Mouse (Mus musculus): Measurements from ENCODE around the gene 4933428G20Rik. TPM values are rescaled to one million over a fixed set of nuclear protein-coding genes. Genes with fewer than 3 reads are reported as not detected.

4933428G20Rik gene
- polyA plus RNA-seq, 1 experiment from 2014 or later, result 1.6 TPM

DNA sequence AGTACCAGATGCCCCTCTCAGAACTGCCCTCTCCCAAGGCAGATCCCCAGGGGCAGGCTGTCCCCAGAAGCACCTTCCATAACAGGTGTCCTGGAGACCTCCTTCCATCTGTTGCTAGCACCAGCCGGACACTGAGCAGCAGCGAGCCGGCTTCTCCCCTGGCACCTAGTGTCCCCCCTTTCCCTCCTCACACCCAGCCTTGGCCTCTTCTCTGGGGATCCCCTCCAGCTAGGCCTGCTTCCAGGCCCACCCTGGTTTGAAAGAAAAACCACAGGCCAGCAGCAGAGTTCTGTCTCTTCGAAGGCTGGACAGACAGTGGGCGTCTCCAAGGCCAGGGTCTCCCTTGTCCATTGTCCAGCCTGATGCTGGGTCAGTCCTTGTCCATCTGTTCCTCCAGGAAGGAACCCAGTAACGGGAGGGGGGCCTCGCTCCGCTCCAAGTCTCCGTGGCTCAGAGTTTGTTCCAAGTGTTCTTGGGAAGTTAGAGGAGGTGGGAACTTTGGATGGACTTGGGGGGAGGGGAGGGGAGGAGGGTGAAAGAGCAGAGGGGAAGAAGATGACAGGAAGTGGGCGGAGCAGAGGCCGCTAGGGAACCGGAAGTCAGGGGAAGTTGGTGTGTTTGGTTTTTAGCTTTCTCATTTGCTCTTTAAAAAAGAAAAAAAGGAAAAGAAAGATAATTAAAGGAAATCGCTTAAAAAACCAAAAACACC, 11.7 kb upstream of the 4933428G20Rik start:
- H3K36me3 ChIP-seq (replicated peaks), result peaks cover 19% of the 10 kb centered on the region; the same call in 1 of the 2 replicates
- H3K27ac ChIP-seq, result no peak overlapping the region
- no peaks in the 10 kb centered on the region for H3K27me3 ChIP-seq (replicated peaks)
- no peak for ATAC-seq (replicated peaks)
- WGBS, result 42% methylated on average over 13 of the region's 13 CpGs
- peaks cover 11% of the 10 kb centered on the region; the same call in 1 of the 2 replicates for H3K4me1 ChIP-seq
- H3K9me3 ChIP-seq, result no peaks in the 10 kb centered on the region
- no peak overlapping the region for H3K4me2 ChIP-seq
- H3K9ac ChIP-seq, result no peak overlapping the region
- H3K4me3 ChIP-seq, result no peak overlapping the region

DNA sequence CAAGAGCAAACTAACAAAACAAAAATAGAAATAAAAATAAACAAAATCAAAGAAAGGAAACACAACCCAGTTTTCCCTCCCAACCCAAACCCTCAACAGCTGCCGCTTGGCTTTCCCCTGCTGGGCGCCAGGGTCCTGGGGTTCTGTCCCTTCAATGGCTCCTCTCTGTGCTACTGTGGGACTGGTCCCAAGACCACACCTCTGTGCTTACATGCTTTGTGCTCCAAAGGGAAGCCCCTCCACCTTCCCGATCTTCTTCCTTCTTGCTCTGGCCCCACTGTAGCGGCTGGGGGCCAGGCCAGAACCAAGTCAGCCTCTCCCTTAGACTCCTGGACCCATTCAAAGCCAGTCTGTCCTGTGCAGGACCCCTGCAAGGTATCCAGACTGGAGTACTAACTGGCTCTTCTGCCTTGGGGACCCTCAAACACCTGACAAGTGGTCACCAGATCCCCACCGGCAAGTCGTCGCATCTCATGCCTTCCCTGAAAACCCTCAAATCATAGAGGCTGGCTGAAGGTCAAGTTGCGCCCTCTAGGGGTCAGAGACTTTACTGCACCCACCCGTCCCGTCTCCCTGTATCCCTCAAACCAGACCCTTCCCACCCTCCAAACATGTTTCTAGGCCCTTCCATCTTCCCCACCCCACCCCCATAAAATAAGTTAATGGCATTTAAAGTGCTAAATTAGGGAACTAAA, 11.0 kb upstream of the 4933428G20Rik start:
- Histone ChIP-seq H3K4me1 (peaks cover 11% of the 10 kb centered on the region; the same call in 1 of the 2 replicates), H3K27ac (no peak overlapping the region), H3K4me3 (no peak overlapping the region), H3K27me3 (replicated peaks) (no peaks in the 10 kb centered on the region), H3K4me2 (no peak overlapping the region), H3K9me3 (no peaks in the 10 kb centered on the region), H3K36me3 (replicated peaks) (peaks cover 17% of the 10 kb centered on the region; the same call in 1 of the 2 replicates), H3K9ac (no peak overlapping the region)
- WGBS, result 27% methylated on average over 10 of the region's 10 CpGs
- ATAC-seq (replicated peaks), result no peak

DNA sequence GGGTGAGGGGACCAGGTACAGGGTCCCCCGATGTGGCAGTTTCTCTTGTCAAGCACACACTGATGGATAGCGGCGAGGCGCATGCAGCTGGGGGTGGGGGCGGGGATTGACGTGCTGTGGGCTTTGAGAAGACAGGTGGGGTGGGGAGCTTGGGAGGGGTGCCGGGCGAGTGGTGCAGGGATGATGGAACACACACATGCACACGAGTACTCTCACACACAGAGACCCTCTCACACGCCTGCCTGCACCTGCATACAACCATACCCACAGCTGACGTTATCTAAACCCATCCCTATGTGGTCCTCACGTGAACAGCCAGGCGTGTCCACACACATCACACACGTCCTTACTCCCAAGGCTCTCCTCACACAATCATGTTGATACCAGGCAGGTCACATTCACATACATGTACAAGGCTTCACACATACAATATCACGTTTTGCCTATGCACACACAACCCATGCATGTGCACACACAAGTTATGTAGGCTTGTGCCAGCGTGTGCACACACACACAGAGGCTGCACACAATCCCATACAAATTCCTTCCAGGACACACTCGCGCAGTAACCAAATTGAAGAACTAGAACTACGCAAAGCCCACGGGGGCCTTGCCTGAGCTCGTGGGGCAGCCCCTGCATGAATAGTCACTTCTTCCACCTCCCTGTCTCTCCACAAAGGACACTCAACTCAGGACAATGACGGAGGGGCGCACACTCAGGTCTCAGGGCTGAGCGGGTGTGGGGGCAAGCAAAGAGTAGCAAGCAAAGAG, 9.8 kb upstream of the 4933428G20Rik start:
- Histone ChIP-seq H3K27ac (0 out of 2 replicates have a peak overlapping the region, but pooled peaks have one; percentile 1), H3K36me3 (replicated peaks) (peaks cover 5% of the 10 kb centered on the region; the same call in 1 of the 2 replicates), H3K4me1 (peaks cover 11% of the 10 kb centered on the region; the same call in 1 of the 2 replicates), H3K4me3 (no peak overlapping the region), H3K27me3 (replicated peaks) (no peaks in the 10 kb centered on the region), H3K9me3 (no peaks in the 10 kb centered on the region), H3K4me2 (no peak overlapping the region), H3K9ac (no peak overlapping the region)
- ATAC-seq (replicated peaks), result peak; percentile 43
- WGBS, result 58% methylated on average over 24 of the region's 24 CpGs

DNA sequence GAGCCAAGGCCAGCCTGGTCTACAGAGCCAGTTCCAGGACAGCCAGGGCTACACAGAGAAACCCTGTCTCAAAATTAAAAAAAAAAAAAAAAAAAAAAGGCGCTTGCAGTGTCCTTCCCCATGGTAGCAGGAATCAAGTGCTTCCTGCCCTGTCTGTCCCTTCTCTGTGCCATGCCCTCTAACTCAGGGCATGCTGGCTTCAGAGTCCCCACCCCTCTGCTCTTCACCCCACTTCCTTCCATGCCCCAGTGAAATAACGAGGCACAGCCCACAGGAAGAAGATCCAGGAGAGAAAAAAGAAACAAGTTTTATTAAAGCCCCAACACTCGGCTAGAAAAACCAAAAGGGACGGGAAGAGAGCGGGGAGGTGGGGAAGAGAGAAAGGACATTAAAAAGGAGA, 8.9 kb upstream of the 4933428G20Rik start:
- Histone ChIP-seq H3K9ac (no peak overlapping the region), H3K9me3 (no peaks in the 10 kb centered on the region), H3K4me2 (no peak overlapping the region), H3K4me3 (no peak overlapping the region), H3K36me3 (replicated peaks) (no peaks in the 10 kb centered on the region), H3K27me3 (replicated peaks) (no peaks in the 10 kb centered on the region), H3K27ac (0 out of 2 replicates have a peak overlapping the region, but pooled peaks have one; percentile 1), H3K4me1 (peaks cover 11% of the 10 kb centered on the region; the same call in 1 of the 2 replicates)
- ATAC-seq (replicated peaks), result no peak
- 61% methylated on average over 5 of the region's 5 CpGs for WGBS

GRCm38 (mm10) chr11:97508198-97508597, 8.1 kb upstream of the 4933428G20Rik start:
- 87% methylated on average over 3 of the region's 3 CpGs for WGBS
- H3K27ac ChIP-seq, result no peak overlapping the region
- no peak overlapping the region for H3K4me3 ChIP-seq
- no peaks in the 10 kb centered on the region for H3K9me3 ChIP-seq
- no peak overlapping the region for H3K9ac ChIP-seq
- H3K36me3 ChIP-seq (replicated peaks), result no peaks in the 10 kb centered on the region
- H3K27me3 ChIP-seq (replicated peaks), result no peaks in the 10 kb centered on the region
- no peak overlapping the region for H3K4me2 ChIP-seq
- ATAC-seq (replicated peaks), result no peak
- H3K4me1 ChIP-seq, result peaks cover 11% of the 10 kb centered on the region; the same call in 1 of the 2 replicates

GRCm38 (mm10) chr11:97506331-97506730, 6.2 kb upstream of the 4933428G20Rik start:
- ATAC-seq (replicated peaks), result no peak
- 53% methylated on average over 8 of the region's 8 CpGs for WGBS

DNA sequence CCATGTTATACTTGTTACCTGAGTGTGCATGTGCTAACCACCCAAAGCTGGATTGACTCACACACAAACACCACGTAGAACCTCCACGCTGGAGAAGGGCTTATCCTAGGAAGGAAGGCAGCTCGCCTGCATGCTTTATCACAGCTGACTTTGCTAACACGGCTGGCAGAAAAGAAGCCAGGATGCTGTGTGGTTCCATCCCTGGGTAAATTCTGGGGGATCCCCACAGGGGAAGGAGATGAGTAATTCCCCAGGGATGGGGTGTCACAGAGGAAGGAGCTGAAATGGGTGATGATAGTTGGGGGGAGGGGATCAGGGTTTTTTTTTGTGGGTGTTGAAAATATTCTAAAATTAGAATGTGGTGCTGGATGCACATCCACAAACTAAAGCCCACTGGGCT, 5.6 kb upstream of the 4933428G20Rik start:
- no peak overlapping the region for H3K27ac ChIP-seq
- H3K36me3 ChIP-seq (replicated peaks), result no peaks in the 10 kb centered on the region
- H3K9ac ChIP-seq, result no peak overlapping the region
- peaks cover 12% of the 10 kb centered on the region for H3K27me3 ChIP-seq (replicated peaks)
- peaks cover 14% of the 10 kb centered on the region for H3K4me1 ChIP-seq
- H3K4me3 ChIP-seq, result no peak overlapping the region
- ATAC-seq (replicated peaks), result no peak
- H3K4me2 ChIP-seq, result no peak overlapping the region
- no peaks in the 10 kb centered on the region for H3K9me3 ChIP-seq
- 87% methylated on average over 4 of the region's 4 CpGs for WGBS

More at GRCm38 (mm10) chr11:97506331-97506730, 6.2 kb upstream of the 4933428G20Rik start:
- Histone ChIP-seq H3K9me3 (no peaks in the 10 kb centered on the region), H3K27me3 (replicated peaks) (peaks cover 6% of the 10 kb centered on the region), H3K27ac (no peak overlapping the region), H3K36me3 (replicated peaks) (no peaks in the 10 kb centered on the region), H3K9ac (no peak overlapping the region), H3K4me3 (no peak overlapping the region), H3K4me1 (peaks cover 11% of the 10 kb centered on the region; the same call in 1 of the 2 replicates), H3K4me2 (no peak overlapping the region)

GRCm38 (mm10) chr11:97502846-97503245, 2.7 kb upstream of the 4933428G20Rik start:
- H3K4me2 ChIP-seq, result no peak overlapping the region
- H3K36me3 ChIP-seq (replicated peaks), result no peaks in the 10 kb centered on the region
- no peak overlapping the region for H3K9ac ChIP-seq
- 82% methylated on average over 4 of the region's 4 CpGs for WGBS
- ATAC-seq (replicated peaks), result no peak
- H3K27me3 ChIP-seq (replicated peaks), result peaks cover 33% of the 10 kb centered on the region
- no peaks in the 10 kb centered on the region for H3K9me3 ChIP-seq
- H3K27ac ChIP-seq, result no peak overlapping the region
- H3K4me1 ChIP-seq, result peaks cover 13% of the 10 kb centered on the region
- H3K4me3 ChIP-seq, result no peak overlapping the region

DNA sequence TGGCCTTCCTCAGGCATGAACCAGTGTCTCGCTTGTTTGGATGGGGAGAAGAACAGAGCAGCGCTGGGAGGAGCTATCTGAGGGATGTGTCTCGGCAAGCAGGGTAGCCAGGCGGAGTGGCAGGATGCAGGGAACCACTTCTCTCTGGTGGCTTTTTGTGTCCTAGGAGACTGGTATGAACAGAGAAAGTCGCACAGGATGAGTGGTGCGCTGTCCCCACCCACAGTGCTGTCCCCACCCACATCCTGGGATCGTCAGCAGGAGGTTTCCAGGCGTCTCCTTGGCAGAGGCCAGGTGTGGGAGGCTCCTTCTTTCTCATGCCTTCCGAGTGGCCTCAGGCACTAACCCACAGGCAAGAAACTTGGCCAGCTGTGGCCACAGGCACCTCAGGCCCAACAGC, 2.2 kb upstream of the 4933428G20Rik start:
- H3K27ac ChIP-seq, result no peak overlapping the region
- H3K4me1 ChIP-seq, result peaks cover 13% of the 10 kb centered on the region
- no peak overlapping the region for H3K9ac ChIP-seq
- H3K9me3 ChIP-seq, result no peaks in the 10 kb centered on the region
- no peaks in the 10 kb centered on the region for H3K36me3 ChIP-seq (replicated peaks)
- no peak overlapping the region for H3K4me3 ChIP-seq
- ATAC-seq (replicated peaks), result no peak
- peaks cover 33% of the 10 kb centered on the region for H3K27me3 ChIP-seq (replicated peaks)
- 50% methylated on average over 9 of the region's 9 CpGs for WGBS
- no peak overlapping the region for H3K4me2 ChIP-seq

GRCm38 (mm10) chr11:97500720-97501448, 744 bp upstream of the 4933428G20Rik start:
- H3K4me1 ChIP-seq, result peaks cover 13% of the 10 kb centered on the region
- peak; percentile 45 for ATAC-seq (replicated peaks)
- peak overlapping the region; percentile 50 for H3K4me2 ChIP-seq
- H3K27me3 ChIP-seq (replicated peaks), result peaks cover 33% of the 10 kb centered on the region
- H3K36me3 ChIP-seq (replicated peaks), result no peaks in the 10 kb centered on the region
- WGBS, result 8% methylated on average over 51 of the region's 51 CpGs
- H3K9me3 ChIP-seq, result no peaks in the 10 kb centered on the region
- peak overlapping the region; percentile 28 for H3K4me3 ChIP-seq
- H3K27ac ChIP-seq, result no peak overlapping the region
- H3K9ac ChIP-seq, result peak overlapping the region; percentile 16; the same call in 1 of the 2 replicates

- peaks cover 13% of the 10 kb centered on the region for H3K4me1 ChIP-seq
- H3K4me2 ChIP-seq, result no peak overlapping the region
- 0 out of 2 replicates have a peak, but pooled peaks cover 4% of the 10 kb centered on the region for H3K36me3 ChIP-seq (replicated peaks)
- ATAC-seq (replicated peaks), result no peak
- 91% methylated on average over 4 of the region's 4 CpGs for WGBS
- no peak overlapping the region for H3K9ac ChIP-seq
- H3K27me3 ChIP-seq (replicated peaks), result peaks cover 33% of the 10 kb centered on the region
- no peaks in the 10 kb centered on the region for H3K9me3 ChIP-seq
- no peak overlapping the region for H3K27ac ChIP-seq
- no peak overlapping the region for H3K4me3 ChIP-seq
These were observed 2.6 kb downstream of the 4933428G20Rik start for GRCm38 (mm10) chr11:97497543-97497942.
